Mouse (Mus musculus): ENCODE measurements around the gene H2-DMb2.

- TF ChIP-seq CTCF (conservative IDR thresholded peaks at IDR 0.05; ENCODE audit: low read length), result no peak
- no peak for TF ChIP-seq NANOG (IDR thresholded peaks at IDR 0.05; ENCODE audit: borderline replicate concordance, low read length)
Observed at GRCm38 (mm10) chr17:34200772-34201505, 57.8 kb downstream of the H2-DMb2 start.
